Mouse (Mus musculus): ENCODE results near the gene Acap2. TPM values are rescaled to one million over a fixed set of nuclear protein-coding genes. Genes with fewer than 3 reads are reported as not detected.

Gene Acap2
- total and polyA plus RNA-seq, 3 experiments, result 31.5 to 47.4 (median 36.9) TPM

DNA sequence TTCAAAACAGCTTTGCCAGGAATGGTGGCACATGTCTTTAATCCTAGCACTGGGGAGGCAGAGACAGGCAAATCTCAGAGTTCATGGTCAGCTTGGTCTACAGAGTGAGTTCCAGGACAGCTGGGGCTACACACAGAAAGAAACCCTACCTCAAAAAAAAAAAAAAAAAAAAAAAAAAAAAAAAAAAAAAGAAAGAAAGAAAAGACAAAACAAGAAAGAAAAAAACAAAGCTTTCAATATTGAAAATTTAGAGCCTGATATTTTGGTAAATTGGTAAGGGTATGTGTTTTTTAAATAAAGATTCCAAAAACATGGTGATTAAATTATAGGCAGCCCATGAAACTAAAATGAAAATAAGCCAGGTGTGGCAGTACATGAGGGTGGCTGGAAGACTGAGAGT is 29.6 kb downstream of the Acap2 start:
- no peak for DNase-seq (ENCODE audit: extremely low read depth)
- no peak overlapping the region for H3K4me3 ChIP-seq (replicated peaks in 1 of 3; ENCODE audit: low read depth in 2 of 3, low read length in 2 of 3, poor library complexity in 1 of 3)
- H3K27me3 ChIP-seq (replicated peaks), result no peaks in the 10 kb centered on the region
- no peak overlapping the region for H3K9ac ChIP-seq (ENCODE audit: insufficient read depth, low read depth)
- no peak overlapping the region for H3K4me2 ChIP-seq (ENCODE audit: insufficient read depth, low read depth, poor library complexity, severe bottlenecking)
- H3K36me3 ChIP-seq (replicated peaks in 1 of 2; ENCODE audit: control insufficient read depth in 1 of 2, insufficient read depth in 1 of 2, low read length in 1 of 2), result peaks cover 0 to 21% of the 10 kb centered on the region in 2 experiments
- in situ Hi-C loops (cut with MboI; ENCODE audit: low pct_ligation_motif_present, low pct_unique_long_range_greater_than_20kb, low sequenced_read_pairs) (no loop called here), dilution Hi-C loops (cut with MboI; ENCODE audit: extremely low pct_ligation_motif_present, extremely low pct_unique_long_range_greater_than_20kb, low sequenced_read_pairs) (no loop called here)
- H3K79me2 ChIP-seq (replicated peaks; ENCODE audit: control insufficient read depth, extremely low read depth, insufficient read depth, poor library complexity, severe bottlenecking), result peaks cover 9% of the 10 kb centered on the region
- H3K27ac ChIP-seq (ENCODE audit: insufficient read depth, low read depth), result no peak overlapping the region
- H3K9me3 ChIP-seq (replicated peaks; ENCODE audit: low read length), result peaks cover 2% of the 10 kb centered on the region
- H3K4me1 ChIP-seq (ENCODE audit: control insufficient read depth in 1 of 2, insufficient read depth in 2 of 2), result peaks cover 0 to 7% of the 10 kb centered on the region in 2 experiments; a peak in 2 of 4 replicates
- TF ChIP-seq ZNF384 (IDR thresholded peaks at IDR 0.05; ENCODE audit: low read depth, low read length) (peak; percentile 60; the same call in 1 of the 2 replicates), CTCF (conservative IDR thresholded peaks at IDR 0.05 in 1 of 2, IDR thresholded peaks at IDR 0.05 in 1 of 2; ENCODE audit: low read depth in 2 of 2, low read length in 2 of 2) (no peak)

DNA sequence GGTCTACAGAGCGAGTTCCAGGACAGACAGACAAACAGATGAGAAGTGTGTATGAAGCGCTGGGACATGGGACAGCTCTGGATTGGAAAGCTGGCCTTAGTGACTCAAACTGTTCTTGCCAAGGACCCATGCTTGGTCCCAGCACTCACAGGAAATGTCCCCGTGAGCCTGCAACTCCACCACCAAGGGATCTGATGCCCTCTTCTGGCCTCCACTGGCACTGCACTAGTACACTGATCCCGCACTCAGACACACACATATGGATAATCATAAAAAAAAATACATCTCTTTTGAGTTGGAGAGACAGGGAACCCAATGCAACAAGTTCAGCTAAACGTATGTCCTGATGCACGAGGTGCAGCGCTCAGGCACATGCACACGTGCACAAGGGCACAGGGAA is 30.7 kb downstream of the Acap2 start:
- dilution Hi-C loops (cut with MboI; ENCODE audit: extremely low pct_ligation_motif_present, extremely low pct_unique_long_range_greater_than_20kb, low sequenced_read_pairs) (no loop called here), in situ Hi-C loops (cut with MboI; ENCODE audit: low pct_ligation_motif_present, low pct_unique_long_range_greater_than_20kb, low sequenced_read_pairs) (no loop called here)
- TF ChIP-seq RAD21 (IDR thresholded peaks at IDR 0.05; ENCODE audit: low read depth, low read length) (peak; percentile 11), CTCF (conservative IDR thresholded peaks at IDR 0.05 in 1 of 2, IDR thresholded peaks at IDR 0.05 in 1 of 2; ENCODE audit: low read depth in 2 of 2, low read length in 2 of 2) (peak; percentile 35 to 40; a peak in 2 of 4 replicates), JUND (conservative IDR thresholded peaks at IDR 0.05; ENCODE audit: low read depth, low read length) (no peak), SMC3 (IDR thresholded peaks at IDR 0.05; ENCODE audit: low read depth, low read length) (peak; percentile 12; the same call in 1 of the 2 replicates)
- H3K27me3 ChIP-seq (replicated peaks), result no peaks in the 10 kb centered on the region
- no peak overlapping the region for H3K27ac ChIP-seq (ENCODE audit: insufficient read depth, low read depth)
- H3K9ac ChIP-seq (ENCODE audit: insufficient read depth, low read depth), result no peak overlapping the region
- peaks cover 0 to 21% of the 10 kb centered on the region in 2 experiments for H3K36me3 ChIP-seq (replicated peaks in 1 of 2; ENCODE audit: control insufficient read depth in 1 of 2, insufficient read depth in 1 of 2, low read length in 1 of 2)
- H3K4me3 ChIP-seq (replicated peaks in 1 of 3; ENCODE audit: low read depth in 2 of 3, low read length in 2 of 3, poor library complexity in 1 of 3), result no peak overlapping the region
- H3K79me2 ChIP-seq (replicated peaks; ENCODE audit: control insufficient read depth, extremely low read depth, insufficient read depth, poor library complexity, severe bottlenecking), result peaks cover 9% of the 10 kb centered on the region
- no peak for DNase-seq (ENCODE audit: extremely low read depth)
- H3K4me2 ChIP-seq (ENCODE audit: insufficient read depth, low read depth, poor library complexity, severe bottlenecking), result no peak overlapping the region
- peaks cover 0 to 15% of the 10 kb centered on the region in 2 experiments; a peak in 2 of 4 replicates for H3K4me1 ChIP-seq (ENCODE audit: control insufficient read depth in 1 of 2, insufficient read depth in 2 of 2)
- H3K9me3 ChIP-seq (replicated peaks; ENCODE audit: low read length), result peaks cover 2% of the 10 kb centered on the region

DNA sequence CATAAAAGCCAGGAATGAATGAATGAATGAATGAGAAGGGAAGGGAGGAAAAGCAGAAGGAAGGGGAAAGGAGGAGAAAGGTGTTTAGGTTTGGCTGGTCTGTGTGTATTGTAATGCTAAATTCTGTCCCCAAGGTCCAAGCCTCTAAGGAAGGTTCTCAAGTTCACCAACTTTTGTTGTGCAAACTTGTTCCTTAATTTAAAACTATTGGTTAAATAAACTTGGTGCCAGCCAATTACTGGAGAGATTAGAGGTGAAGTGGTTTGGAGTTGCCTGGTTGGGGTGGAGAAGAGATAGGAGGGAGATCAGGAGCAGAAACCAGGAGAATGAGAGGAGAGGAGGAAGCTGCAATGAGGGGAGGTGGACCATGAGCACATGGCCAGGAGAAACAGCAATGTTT is 31.4 kb downstream of the Acap2 start:
- Histone ChIP-seq H3K4me1 (ENCODE audit: control insufficient read depth in 1 of 2, insufficient read depth in 2 of 2) (peaks cover 0 to 19% of the 10 kb centered on the region in 2 experiments; a peak in 2 of 4 replicates), H3K79me2 (replicated peaks; ENCODE audit: control insufficient read depth, extremely low read depth, insufficient read depth, poor library complexity, severe bottlenecking) (peaks cover 9% of the 10 kb centered on the region), H3K9ac (ENCODE audit: insufficient read depth, low read depth) (no peak overlapping the region), H3K36me3 (replicated peaks in 1 of 2; ENCODE audit: control insufficient read depth in 1 of 2, insufficient read depth in 1 of 2, low read length in 1 of 2) (peaks cover 0 to 17% of the 10 kb centered on the region in 2 experiments), H3K9me3 (replicated peaks; ENCODE audit: low read length) (peaks cover 2% of the 10 kb centered on the region), H3K4me2 (ENCODE audit: insufficient read depth, low read depth, poor library complexity, severe bottlenecking) (no peak overlapping the region), H3K27me3 (replicated peaks) (no peaks in the 10 kb centered on the region), H3K4me3 (replicated peaks in 1 of 3; ENCODE audit: low read depth in 2 of 3, low read length in 2 of 3, poor library complexity in 1 of 3) (no peak overlapping the region), H3K27ac (ENCODE audit: insufficient read depth, low read depth) (no peak overlapping the region)
- no peak for DNase-seq (ENCODE audit: extremely low read depth)
- no peak for TF ChIP-seq MEF2A (IDR thresholded peaks at IDR 0.05; ENCODE audit: borderline replicate concordance, low read depth, low read length)
- TF ChIP-seq E2F4 (IDR thresholded peaks at IDR 0.05; ENCODE audit: insufficient replicate concordance, low read depth, low read length), result no peak
- no peak for TF ChIP-seq ZC3H11A (IDR thresholded peaks at IDR 0.05; ENCODE audit: low read depth, low read length)
- dilution Hi-C loops (cut with MboI; ENCODE audit: extremely low pct_ligation_motif_present, extremely low pct_unique_long_range_greater_than_20kb, low sequenced_read_pairs) (no loop called here), in situ Hi-C loops (cut with MboI; ENCODE audit: low pct_ligation_motif_present, low pct_unique_long_range_greater_than_20kb, low sequenced_read_pairs) (no loop called here)

All from CH12.LX (cell line).